Mouse (Mus musculus): Measurements from ENCODE around the gene Vmn2r83.

DNA sequence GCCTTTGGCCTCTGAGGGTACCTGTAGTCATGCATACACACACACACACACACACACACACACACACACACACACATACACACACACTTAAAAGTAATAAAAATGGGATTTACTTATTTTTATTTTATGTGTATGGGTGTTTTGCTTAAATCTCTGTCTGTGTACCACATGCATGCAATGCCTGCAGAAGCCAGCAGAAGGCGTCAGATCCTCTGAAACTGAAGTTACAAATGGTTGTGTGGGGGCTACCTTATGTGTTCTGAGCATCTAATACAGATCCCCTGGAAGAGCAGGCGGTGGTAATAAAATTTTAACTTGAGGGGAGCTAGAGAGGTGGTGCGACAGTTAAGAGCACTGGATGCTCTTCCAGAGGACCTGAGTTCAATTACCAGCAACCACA is 59.5 kb downstream of the Vmn2r83 start:
- TF ChIP-seq CTCF (IDR thresholded peaks at IDR 0.05; ENCODE audit: low read depth, low read length) (no peak), TAL1 (conservative IDR thresholded peaks at IDR 0.05; ENCODE audit: low read depth, low read length) (no peak), GATA1 (IDR thresholded peaks at IDR 0.05; ENCODE audit: borderline replicate concordance, low read length) (no peak), POLR2AphosphoS5 (IDR thresholded peaks at IDR 0.05; ENCODE audit: insufficient replicate concordance, low read depth, low read length) (no peak), GATA2 (IDR thresholded peaks at IDR 0.05; ENCODE audit: borderline replicate concordance, low read depth, low read length) (no peak)

Data from G1E (cell line).